Mouse (Mus musculus) heart, embryonic 12.5 days (tissue): Measurements from ENCODE around the gene Exoc2. TPM values are rescaled to one million over a fixed set of nuclear protein-coding genes. Genes with fewer than 3 reads are reported as not detected.

Source experiments
- ATAC-seq: fragments of 200-750 bp; cut with Nextera tagmentation; 2 replicates; pipeline ENCODE4 v1.8.0; 2017; ENCODE audit warnings: moderate TSS enrichment, moderate library complexity; ENCODE audit not compliant: insufficient number of reproducible peaks, low FRiP score
- H3K27ac ChIP-seq: fragments of 300-500 bp; sonication (generic); 2 replicates; pipeline ENCODE4 v1.5.1; 2016; ENCODE audit warnings: mild to moderate bottlenecking, moderate library complexity; ENCODE audit not compliant: poor library complexity, severe bottlenecking
- H3K27me3 ChIP-seq: fragments of 300-500 bp; sonication (generic); replicated peaks from 2 replicates; pipeline ENCODE4 v1.6.1; 2016; ENCODE audit warnings: mild to moderate bottlenecking, moderate library complexity
- H3K36me3 ChIP-seq: fragments of 300-500 bp; sonication (generic); 2 replicates; pipeline ENCODE4 v1.6.1; 2016; ENCODE audit warnings: mild to moderate bottlenecking, moderate library complexity
- H3K4me1 ChIP-seq: fragments of 300-500 bp; sonication (generic); replicated peaks from 2 replicates; pipeline ENCODE4 v1.6.1; 2016; ENCODE audit warnings: mild to moderate bottlenecking
- H3K4me2 ChIP-seq: fragments of 300-500 bp; sonication (generic); 2 replicates; pipeline ENCODE4 v1.6.1; 2016; ENCODE audit warnings: mild to moderate bottlenecking, moderate library complexity
- H3K4me3 ChIP-seq: fragments of 300-500 bp; sonication (generic); 2 replicates; pipeline ENCODE4 v1.5.1; 2016; ENCODE audit warnings: mild to moderate bottlenecking
- H3K9ac ChIP-seq: fragments of 300-500 bp; sonication (generic); 2 replicates; pipeline ENCODE4 v1.6.1; 2016; ENCODE audit warnings: mild to moderate bottlenecking, moderate library complexity
- H3K9me3 ChIP-seq: fragments of 300-500 bp; sonication (generic); replicated peaks from 2 replicates; pipeline ENCODE4 v1.6.1; 2016; ENCODE audit warnings: mild to moderate bottlenecking, moderate library complexity
- WGBS: fragments of 180-500 bp; shearing (Covaris S2); methylation state at CpG from one replicate; pipeline ENCODE4 v1.1.7; 2016; 5-methylcytosine and 5-hydroxymethylcytosine counted together
- polyA plus RNA-seq: library from polyadenylated mRNA; unstranded; fragments of >200 nt; fragmentation: Nextera tagmentation; extraction: Ambion mirVana; gene quantifications from 2 replicates; pipeline ENCODE4 v1.2.1, GENCODE M21; 2016

The Exoc2 gene
- polyA plus RNA-seq, 1 experiment from 2014 or later = 26.8 TPM

GRCm38 (mm10) chr13:30892315-30892714 is 81.6 kb downstream of the Exoc2 start:
- H3K9me3 ChIP-seq = no peaks in the 10 kb centered on the region
- H3K27ac ChIP-seq = no peak overlapping the region
- 0 out of 2 replicates have a peak, but pooled peaks cover 3% of the 10 kb centered on the region for H3K4me1 ChIP-seq
- H3K9ac ChIP-seq = no peak overlapping the region
- H3K4me3 ChIP-seq = no peak overlapping the region
- no peak for ATAC-seq
- WGBS = 77% methylated on average over 4 of the region's 4 CpGs
- H3K27me3 ChIP-seq = no peaks in the 10 kb centered on the region
- H3K4me2 ChIP-seq = no peak overlapping the region
- H3K36me3 ChIP-seq = peaks cover 4% of the 10 kb centered on the region; the same call in 1 of the 2 replicates

DNA sequence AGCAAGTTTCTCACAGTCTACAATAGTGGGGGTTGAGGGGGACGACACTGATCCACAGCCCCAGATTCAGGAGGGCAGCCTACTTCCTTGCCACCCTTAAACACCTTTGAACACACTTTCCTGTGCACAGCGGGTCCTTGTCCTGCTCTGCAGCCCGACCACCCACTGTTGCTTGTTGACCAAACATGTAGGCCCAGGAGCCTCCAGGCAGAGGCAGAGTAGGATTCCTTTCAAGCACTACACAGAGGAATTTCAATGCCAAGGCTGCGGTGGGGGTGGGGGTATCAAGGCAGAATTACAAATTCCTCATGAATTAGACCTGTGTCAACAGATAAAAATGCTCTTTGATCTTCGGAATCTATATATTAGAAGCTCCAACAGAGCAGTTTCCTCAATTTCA is 82.7 kb downstream of the Exoc2 start:
- H3K36me3 ChIP-seq = peaks cover 4% of the 10 kb centered on the region; the same call in 1 of the 2 replicates
- H3K4me3 ChIP-seq = no peak overlapping the region
- H3K4me2 ChIP-seq = no peak overlapping the region
- no peak for ATAC-seq
- H3K27ac ChIP-seq = no peak overlapping the region
- no peaks in the 10 kb centered on the region for H3K27me3 ChIP-seq
- H3K9me3 ChIP-seq = no peaks in the 10 kb centered on the region
- 66% methylated on average over 5 of the region's 5 CpGs for WGBS
- no peak overlapping the region for H3K9ac ChIP-seq
- 0 out of 2 replicates have a peak, but pooled peaks cover 3% of the 10 kb centered on the region for H3K4me1 ChIP-seq

- H3K36me3 ChIP-seq = peaks cover 17% of the 10 kb centered on the region
These were observed 85.4 kb downstream of the Exoc2 start for GRCm38 (mm10) chr13:30888480-30888879.

GRCm38 (mm10) chr13:30880310-30880709 is 93.6 kb downstream of the Exoc2 start:
- peaks cover 24% of the 10 kb centered on the region for H3K36me3 ChIP-seq
- no peak overlapping the region for H3K9ac ChIP-seq
- ATAC-seq = no peak
- H3K4me1 ChIP-seq = no peaks in the 10 kb centered on the region
- no peaks in the 10 kb centered on the region for H3K9me3 ChIP-seq
- H3K4me3 ChIP-seq = no peak overlapping the region
- H3K27ac ChIP-seq = no peak overlapping the region
- no peak overlapping the region for H3K4me2 ChIP-seq
- H3K27me3 ChIP-seq = no peaks in the 10 kb centered on the region
- 87% methylated on average over 5 of the region's 5 CpGs for WGBS

More at GRCm38 (mm10) chr13:30888480-30888879, 85.4 kb downstream of the Exoc2 start:
- H3K4me3 ChIP-seq = no peak overlapping the region
- 19% methylated on average over 3 of the region's 3 CpGs for WGBS
- H3K4me1 ChIP-seq = 0 out of 2 replicates have a peak, but pooled peaks cover 3% of the 10 kb centered on the region
- no peak overlapping the region for H3K27ac ChIP-seq
- no peak for ATAC-seq
- no peak overlapping the region for H3K4me2 ChIP-seq
- no peaks in the 10 kb centered on the region for H3K9me3 ChIP-seq
- no peaks in the 10 kb centered on the region for H3K27me3 ChIP-seq
- H3K9ac ChIP-seq = no peak overlapping the region

GRCm38 (mm10) chr13:30879871-30880270 is 94.0 kb downstream of the Exoc2 start:
- Histone ChIP-seq H3K9me3 (no peaks in the 10 kb centered on the region), H3K36me3 (peaks cover 20% of the 10 kb centered on the region), H3K27me3 (no peaks in the 10 kb centered on the region), H3K4me2 (no peak overlapping the region), H3K27ac (no peak overlapping the region), H3K9ac (no peak overlapping the region), H3K4me3 (no peak overlapping the region), H3K4me1 (no peaks in the 10 kb centered on the region)
- ATAC-seq = no peak
- 76% methylated on average over 1 of the region's 1 CpGs for WGBS

DNA sequence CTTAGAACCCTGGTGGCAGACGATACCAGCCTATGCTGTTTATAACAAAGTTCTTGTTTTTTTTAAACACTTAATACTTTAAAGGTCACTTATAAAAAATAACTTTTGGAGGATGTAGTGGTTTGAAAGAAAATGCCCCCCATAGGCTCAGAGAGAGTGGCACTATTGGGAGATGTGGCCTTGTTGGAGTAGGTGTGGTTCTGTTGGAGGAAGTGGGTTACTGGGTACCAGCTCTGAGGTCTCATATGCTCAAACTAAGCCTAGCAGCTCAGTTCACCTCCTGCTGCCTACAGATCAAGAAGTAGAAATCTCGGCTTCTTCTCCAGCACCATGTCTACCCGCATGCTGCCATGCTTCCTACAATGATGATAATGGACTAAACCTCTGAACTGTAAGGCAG is 98.1 kb downstream of the Exoc2 start:
- Histone ChIP-seq H3K4me2 (no peak overlapping the region), H3K9me3 (no peaks in the 10 kb centered on the region), H3K27ac (no peak overlapping the region), H3K9ac (no peak overlapping the region), H3K4me1 (peaks cover 8% of the 10 kb centered on the region), H3K36me3 (peaks cover 22% of the 10 kb centered on the region), H3K4me3 (no peak overlapping the region), H3K27me3 (no peaks in the 10 kb centered on the region)
- WGBS = 90% methylated on average over 3 of the region's 3 CpGs
- no peak for ATAC-seq

- no peaks in the 10 kb centered on the region for H3K27me3 ChIP-seq
- no peaks in the 10 kb centered on the region for H3K9me3 ChIP-seq
- H3K27ac ChIP-seq = peak overlapping the region; percentile 48; the same call in 1 of the 2 replicates
- H3K36me3 ChIP-seq = peaks cover 34% of the 10 kb centered on the region
- no peak overlapping the region for H3K4me3 ChIP-seq
- peaks cover 8% of the 10 kb centered on the region for H3K4me1 ChIP-seq
- WGBS = 19% methylated on average over 1 of the region's 1 CpGs
- no peak overlapping the region for H3K4me2 ChIP-seq
- H3K9ac ChIP-seq = no peak overlapping the region
- ATAC-seq = peak; percentile 63
These were observed 100.4 kb downstream of the Exoc2 start for GRCm38 (mm10) chr13:30873472-30873871.

GRCm38 (mm10) chr13:30865486-30865885 is 108.4 kb downstream of the Exoc2 start:
- no peak overlapping the region for H3K27ac ChIP-seq
- no peak overlapping the region for H3K9ac ChIP-seq
- H3K36me3 ChIP-seq = peaks cover 39% of the 10 kb centered on the region
- H3K27me3 ChIP-seq = no peaks in the 10 kb centered on the region
- no peak overlapping the region for H3K4me3 ChIP-seq
- no peaks in the 10 kb centered on the region for H3K4me1 ChIP-seq
- no peaks in the 10 kb centered on the region for H3K9me3 ChIP-seq
- ATAC-seq = no peak
- H3K4me2 ChIP-seq = no peak overlapping the region

GRCm38 (mm10) chr13:30864042-30864441 is 109.9 kb downstream of the Exoc2 start:
- Histone ChIP-seq H3K9me3 (no peaks in the 10 kb centered on the region), H3K27ac (no peak overlapping the region), H3K27me3 (no peaks in the 10 kb centered on the region), H3K36me3 (peaks cover 32% of the 10 kb centered on the region), H3K4me3 (no peak overlapping the region), H3K4me1 (no peaks in the 10 kb centered on the region; the same call in 1 of the 2 replicates), H3K4me2 (no peak overlapping the region), H3K9ac (no peak overlapping the region)
- ATAC-seq = no peak
- WGBS = 90% methylated on average over 3 of the region's 3 CpGs

DNA sequence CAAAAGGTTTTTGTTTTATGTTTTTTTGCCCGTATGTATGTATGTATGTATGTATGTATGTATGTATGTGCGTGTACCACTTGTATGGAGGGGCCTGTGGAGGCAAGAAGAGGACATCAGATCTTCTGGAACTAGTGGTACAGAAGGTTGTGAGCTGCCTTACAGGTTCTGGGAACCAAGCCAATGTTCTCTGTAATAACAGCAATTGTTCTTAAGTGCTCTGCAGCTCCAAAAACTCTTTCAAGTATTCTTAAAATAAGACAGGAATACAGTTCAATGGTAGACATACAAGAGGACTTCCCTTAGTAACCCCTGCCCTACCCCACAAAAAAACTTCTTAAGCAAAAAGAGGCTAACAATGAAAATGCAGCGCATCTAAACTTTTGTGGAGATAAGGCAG is 115.5 kb downstream of the Exoc2 start:
- Histone ChIP-seq H3K4me1 (no peaks in the 10 kb centered on the region; the same call in 1 of the 2 replicates), H3K4me3 (no peak overlapping the region), H3K4me2 (no peak overlapping the region), H3K9ac (no peak overlapping the region), H3K27me3 (no peaks in the 10 kb centered on the region), H3K9me3 (no peaks in the 10 kb centered on the region), H3K27ac (no peak overlapping the region), H3K36me3 (peaks cover 10% of the 10 kb centered on the region)
- ATAC-seq = no peak
- 73% methylated on average over 3 of the region's 3 CpGs for WGBS

DNA sequence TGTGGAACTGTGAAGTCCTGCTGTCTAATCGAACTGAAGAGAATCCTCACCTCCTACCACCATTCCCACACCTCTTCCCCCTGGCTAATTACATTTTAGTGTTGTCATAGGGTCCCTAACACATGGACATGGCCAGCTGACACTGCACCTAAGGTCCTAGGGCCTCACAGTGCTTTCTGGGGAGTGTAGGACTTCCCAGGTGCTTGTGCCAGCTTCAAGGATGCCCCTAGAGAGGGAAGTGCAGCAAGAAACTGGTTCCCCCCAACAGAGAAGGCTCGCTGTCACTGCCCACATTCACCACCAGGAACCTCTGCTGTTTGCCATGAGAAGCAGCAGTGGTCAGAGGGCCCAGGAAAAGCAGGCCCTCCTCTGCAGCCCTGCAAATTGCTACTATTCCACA is 123.2 kb downstream of the Exoc2 start:
- H3K9me3 ChIP-seq = no peaks in the 10 kb centered on the region
- H3K4me3 ChIP-seq = no peak overlapping the region
- H3K9ac ChIP-seq = no peak overlapping the region
- no peak overlapping the region for H3K4me2 ChIP-seq
- H3K27ac ChIP-seq = no peak overlapping the region
- H3K27me3 ChIP-seq = no peaks in the 10 kb centered on the region
- ATAC-seq = no peak
- H3K36me3 ChIP-seq = peaks cover 4% of the 10 kb centered on the region
- WGBS = 60% methylated on average over 2 of the region's 2 CpGs
- 0 out of 2 replicates have a peak, but pooled peaks cover 5% of the 10 kb centered on the region for H3K4me1 ChIP-seq

- no peaks in the 10 kb centered on the region for H3K9me3 ChIP-seq
- ATAC-seq = no peak
- 0 out of 2 replicates have a peak, but pooled peaks cover 5% of the 10 kb centered on the region for H3K4me1 ChIP-seq
- H3K27ac ChIP-seq = no peak overlapping the region
- H3K4me3 ChIP-seq = no peak overlapping the region
- WGBS = 54% methylated on average over 1 of the region's 1 CpGs
- peaks cover 6% of the 10 kb centered on the region; the same call in 1 of the 2 replicates for H3K36me3 ChIP-seq
- no peaks in the 10 kb centered on the region for H3K27me3 ChIP-seq
- no peak overlapping the region for H3K9ac ChIP-seq
- H3K4me2 ChIP-seq = no peak overlapping the region
These were observed 125.9 kb downstream of the Exoc2 start for GRCm38 (mm10) chr13:30848001-30848400.
